Mouse (Mus musculus) liver, embryonic 14 days (tissue): ENCODE measurements around the gene Pcdh8. TPM values are rescaled to one million over a fixed set of nuclear protein-coding genes. Genes with fewer than 3 reads are reported as not detected.

Experiments
- polyA plus RNA-seq: library from polyadenylated mRNA; depleted of rRNA; stranded (reverse); fragments of >200 nt; gene quantifications from 2 replicates; pipeline ENCODE4 v1.2.3, GENCODE M21; 2012; rRNA removed

Pcdh8 gene
- 0.05 TPM in 1 of 2 replicates, not detected in the other for polyA plus RNA-seq

DNA sequence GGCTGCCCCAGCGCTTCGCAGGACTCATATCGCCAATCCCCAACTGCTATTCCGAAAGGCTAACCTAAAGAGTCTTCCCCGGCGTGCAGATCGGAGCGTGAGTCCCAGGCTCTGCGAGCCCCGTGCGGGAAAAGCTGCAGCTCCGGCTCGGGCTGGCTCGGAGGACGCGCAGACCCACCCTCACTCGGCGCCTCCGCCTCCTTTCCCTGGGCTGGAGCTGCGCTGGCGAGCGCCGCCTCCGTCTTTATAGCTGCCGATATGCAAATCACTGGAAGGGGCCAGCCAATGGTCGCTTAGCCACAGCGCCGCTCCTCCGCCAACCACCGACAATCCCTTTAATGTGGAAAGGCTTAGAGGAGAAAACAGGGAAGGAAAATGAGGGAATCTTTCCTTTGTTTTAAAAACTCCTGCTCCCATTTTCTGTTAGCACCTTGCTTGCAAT lies at the start of gene Pcdh8:
Gene Pcdh8, minus strand, starts transcription at position 219 of the 442 bp plus-strand sequence.

Other genes starting within 250 kb of the Pcdh8 start
- 17.6 and 19.1 TPM in 2 replicates for gene Sugt1, start 183.6 kb downstream of the Pcdh8 start, polyA plus RNA-seq
- 0.07 TPM in 1 of 2 replicates, not detected in the other for gene Cnmd, start 109.1 kb downstream of the Pcdh8 start, polyA plus RNA-seq
- 7.2 and 11.3 TPM in 2 replicates for gene Olfm4, start 212.8 kb upstream of the Pcdh8 start, polyA plus RNA-seq